In genomic region chr15:31536051-31536737, GRCm38 (mm10) we compare ENCODE assay signal across 9 mouse cellular contexts. TPM values are rescaled to one million over a fixed set of nuclear protein-coding genes. Genes with fewer than 3 reads are reported as not detected.
DNase-seq lines count a peak whose midpoint lies in the region; ATAC-seq and TF ChIP-seq lines count a peak whose summit lies in the region.
"Had no signal": no experiment of that assay in that cellular context is flagged by ENCODE, and none has a peak within 500 bp of the region (broad histone marks: within the 10 kb centered on the region; RNA-seq: fewer than 3 reads in every experiment).

No protein-coding gene starts in this region.

- no peaks in the 10 kb centered on the region for H3K27me3 ChIP-seq in embryonic facial prominence, embryonic 14.5 days (replicated peaks; ENCODE audit: control insufficient read depth, insufficient read depth, low read length)
- no peaks in the 10 kb centered on the region for H3K27me3 ChIP-seq in midbrain, embryonic 15.5 days (replicated peaks)
- H3K27me3 ChIP-seq in thymus, adult 2 months (ENCODE audit: control insufficient read depth, insufficient read depth, low read length): no peaks in the 10 kb centered on the region
- H3K27me3 ChIP-seq: embryonic facial prominence, embryonic 13.5 days; liver, embryonic 13.5 days had no signal

- no peak overlapping the region for H3K27ac ChIP-seq in embryonic facial prominence, embryonic 14.5 days (replicated peaks; ENCODE audit: low read depth, low read length)
- H3K27ac ChIP-seq in midbrain, embryonic 15.5 days: peak overlapping the region; percentile 18; the same call in 1 of the 2 replicates
- H3K27ac ChIP-seq in thymus, adult 2 months (ENCODE audit: control insufficient read depth, insufficient read depth, low read length): no peak overlapping the region
- H3K27ac ChIP-seq: embryonic facial prominence, embryonic 13.5 days had no signal

- no peak overlapping the region for H3K9ac ChIP-seq in embryonic facial prominence, embryonic 14.5 days (ENCODE audit: low read depth, low read length)
- H3K9ac ChIP-seq in midbrain, embryonic 15.5 days: no peak overlapping the region
- H3K9ac ChIP-seq: embryonic facial prominence, embryonic 13.5 days; liver, embryonic 13.5 days had no signal

- no peaks in the 10 kb centered on the region for H3K36me3 ChIP-seq in embryonic facial prominence, embryonic 14.5 days (ENCODE audit: control insufficient read depth, insufficient read depth, low read length)
- no peaks in the 10 kb centered on the region for H3K36me3 ChIP-seq in midbrain, embryonic 15.5 days (replicated peaks)
- no peaks in the 10 kb centered on the region for H3K36me3 ChIP-seq in thymus, adult 2 months (ENCODE audit: control insufficient read depth, insufficient read depth, low read length)
- H3K36me3 ChIP-seq: embryonic facial prominence, embryonic 13.5 days; liver, embryonic 13.5 days had no signal

- TF ChIP-seq CTCF in thymus, adult 2 months (IDR thresholded peaks at IDR 0.05; ENCODE audit: borderline replicate concordance, control insufficient read depth, extremely low read depth, insufficient read depth, low read length, poor library complexity): no peak

- 15% methylated on average over 7 of the region's 7 CpGs for WGBS in embryonic facial prominence, embryonic 14.5 days
- 2% methylated on average over 7 of the region's 7 CpGs for WGBS in midbrain, embryonic 15.5 days
- 48% methylated on average over 7 of the region's 7 CpGs for WGBS in thymus, adult 2 months

- peak; percentile 32 to 35 for DNase-seq in adrenal gland, adult 18-20 months (ENCODE audit: low spot score in 2 of 2)
- DNase-seq in embryonic facial prominence, embryonic 14.5 days (ENCODE audit: low spot score): peak; percentile 70
- peak; percentile 24 for DNase-seq in layer of hippocampus, adult 9-10 months (ENCODE audit: low spot score)
- DNase-seq in thymus, adult 2 months: no peak
- no peak for DNase-seq in spleen, postnatal 36 days (ENCODE audit: low spot score in 2 of 2)
- DNase-seq: liver, embryonic 13.5 days had no signal

- H3K4me2 ChIP-seq in embryonic facial prominence, embryonic 14.5 days (ENCODE audit: low read depth, low read length): no peak overlapping the region
- H3K4me2 ChIP-seq in midbrain, embryonic 15.5 days: 0 out of 2 replicates have a peak overlapping the region, but pooled peaks have one; percentile 20
- H3K4me2 ChIP-seq: embryonic facial prominence, embryonic 13.5 days; liver, embryonic 13.5 days had no signal

- H3K4me3 ChIP-seq in embryonic facial prominence, embryonic 14.5 days (ENCODE audit: low read depth, low read length): no peak overlapping the region
- H3K4me3 ChIP-seq in midbrain, embryonic 15.5 days: no peak overlapping the region
- H3K4me3 ChIP-seq in thymus, adult 2 months (ENCODE audit: control insufficient read depth, insufficient read depth, low read length): no peak overlapping the region
- H3K4me3 ChIP-seq: embryonic facial prominence, embryonic 13.5 days; liver, embryonic 13.5 days had no signal

- H3K9me3 ChIP-seq in embryonic facial prominence, embryonic 14.5 days (ENCODE audit: control insufficient read depth, low read length): no peaks in the 10 kb centered on the region
- no peaks in the 10 kb centered on the region for H3K9me3 ChIP-seq in midbrain, embryonic 15.5 days
- H3K9me3 ChIP-seq: embryonic facial prominence, embryonic 13.5 days; liver, embryonic 13.5 days had no signal

- peak; percentile 71; the same call in 1 of the 2 replicates for ATAC-seq in embryonic facial prominence, embryonic 14.5 days (ENCODE audit: low read depth)
- peak; percentile 69 for ATAC-seq in midbrain, embryonic 15.5 days (replicated peaks)
- no peak for ATAC-seq in cerebellum, adult (ENCODE audit: insufficient number of reproducible peaks, low FRiP score, low TSS enrichment)

- H3K4me1 ChIP-seq in embryonic facial prominence, embryonic 14.5 days (ENCODE audit: control insufficient read depth, insufficient read depth, low read length): peaks cover 11% of the 10 kb centered on the region; the same call in 1 of the 2 replicates
- H3K4me1 ChIP-seq in midbrain, embryonic 15.5 days: peaks cover 23% of the 10 kb centered on the region
- peaks cover 5% of the 10 kb centered on the region; the same call in 1 of the 2 replicates for H3K4me1 ChIP-seq in thymus, adult 2 months (replicated peaks; ENCODE audit: control insufficient read depth, insufficient read depth, low read length)

- TF ChIP-seq POLR2A in thymus, adult 2 months (IDR thresholded peaks at IDR 0.05; ENCODE audit: control insufficient read depth, extremely low read depth, insufficient read depth, low read length, poor library complexity): no peak

RNA-seq across cellular contexts. Expression of gene March6, which starts 5.3 kb away (rescaled TPM):
- total RNA-seq in adrenal gland, adult 18-20 months (2021): 100 to 1,000 TPM in 1 of 2 experiments, 10 to 100 TPM in 1; 84.7 to 161 TPM
- 33.8 and 35.5 TPM in 2 replicates for polyA plus RNA-seq in embryonic facial prominence, embryonic 14.5 days (2014; fragmentation: Nextera tagmentation; extraction: Ambion mirVana)
- 86.5 and 96.9 TPM in 2 replicates for polyA plus RNA-seq in midbrain, embryonic 15.5 days (2015; fragmentation: Nextera tagmentation; extraction: Ambion mirVana)
- 24.0 and 27.3 TPM in 2 replicates for polyA plus RNA-seq in thymus, adult 2 months (2012; rRNA removed)

RNA-seq across cellular contexts. Expression of gene Cmbl, which starts 29.0 kb away (rescaled TPM):
- total RNA-seq in adrenal gland, adult 18-20 months (2021): 100 to 1,000 TPM in 1 of 2 experiments, 10 to 100 TPM in 1; 69.7 to 178 TPM
- 6.9 and 11.2 TPM in 2 replicates for polyA plus RNA-seq in embryonic facial prominence, embryonic 14.5 days (2014; fragmentation: Nextera tagmentation; extraction: Ambion mirVana)
- 14.3 and 15.7 TPM in 2 replicates for polyA plus RNA-seq in midbrain, embryonic 15.5 days (2015; fragmentation: Nextera tagmentation; extraction: Ambion mirVana)
- 7.9 and 9.2 TPM in 2 replicates for polyA plus RNA-seq in thymus, adult 2 months (2012; rRNA removed)

Comparison
In these comparisons a context has a peak if more than half of its experiments do, and no peak if none do; other contexts are left out.
1. DNase-seq: peak in adrenal gland, adult 18-20 months (2 of 2), embryonic facial prominence, embryonic 14.5 days (single experiment) and layer of hippocampus, adult 9-10 months (single experiment); none in thymus, adult 2 months (single experiment) and spleen, postnatal 36 days (0 of 2).